Mouse (Mus musculus) olfactory bulb, adult 2 months (tissue): ENCODE data around the gene 4833439L19Rik.

Experiments
- CTCF ChIP-seq: fragments of 200-500 bp; IDR thresholded peaks from 2 replicates; pipeline ENCODE4 v1.5.1; 2012; ENCODE audit warnings: low read depth, mild to moderate bottlenecking, low read length, moderate library complexity; ENCODE audit not compliant: insufficient read depth
- POLR2A ChIP-seq: fragments of 200-500 bp; IDR thresholded peaks from 2 replicates; pipeline ENCODE4 v1.6.1; 2012; ENCODE audit warnings: mild to moderate bottlenecking, low read depth, low read length, moderate library complexity; ENCODE audit not compliant: insufficient read depth

DNA sequence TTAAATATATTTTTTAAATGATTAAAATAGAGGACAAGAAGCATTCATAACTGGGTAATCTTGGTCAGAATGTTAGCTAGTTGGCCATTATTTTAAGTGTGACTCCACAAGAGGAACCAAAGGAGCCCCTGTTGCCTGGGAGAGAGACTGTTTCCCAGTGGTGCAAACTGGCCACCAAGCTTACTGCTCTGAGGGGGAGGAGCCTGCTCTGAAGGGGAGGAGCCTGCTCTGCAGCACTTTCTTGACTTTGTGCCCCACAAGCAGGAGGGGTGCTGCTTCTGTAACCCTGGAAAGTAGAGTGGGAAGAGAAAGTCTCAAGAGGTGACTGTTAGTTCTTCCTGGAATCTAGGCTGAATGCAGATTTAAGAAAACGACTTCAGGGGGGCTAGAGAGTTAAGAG lies 4.0 kb upstream of the 4833439L19Rik start:
- TF ChIP-seq POLR2A = no peak
- no peak for TF ChIP-seq CTCF
